Mouse (Mus musculus) heart, embryonic 16.5 days (tissue): ENCODE results near the gene Azgp1. TPM values are rescaled to one million over a fixed set of nuclear protein-coding genes. Genes with fewer than 3 reads are reported as not detected.
"Not testable (repeated sequence)": the region's sequence is repeated elsewhere in the genome, so short reads cannot be mapped to it uniquely, and the experiment has no call there.

Experiments used
- ATAC-seq: fragments of 200-750 bp; cut with Nextera tagmentation; replicated peaks from 2 replicates; pipeline ENCODE4 v1.8.0; 2017; ENCODE audit warnings: moderate number of reproducible peaks; ENCODE audit not compliant: insufficient read depth, low FRiP score; ENCODE audit errors: extremely low read depth
- H3K27ac ChIP-seq: fragments of 300-500 bp; sonication (generic); 2 replicates; pipeline ENCODE4 v1.5.1; 2014; ENCODE audit warnings: mild to moderate bottlenecking, low read length, control low read depth, moderate library complexity
- H3K27me3 ChIP-seq: fragments of 300-500 bp; sonication (generic); 2 replicates; pipeline ENCODE4 v1.6.1; 2014; ENCODE audit warnings: low read length, mixed read lengths; ENCODE audit not compliant: control insufficient read depth, insufficient read depth
- H3K36me3 ChIP-seq: fragments of 300-500 bp; sonication (generic); 2 replicates; pipeline ENCODE4 v1.6.1; 2014; ENCODE audit not compliant: control insufficient read depth, insufficient read depth
- H3K4me1 ChIP-seq: fragments of 300-500 bp; sonication (generic); 2 replicates; pipeline ENCODE4 v1.6.1; 2014; ENCODE audit warnings: low read length, mixed read lengths; ENCODE audit not compliant: control insufficient read depth, insufficient read depth
- H3K4me2 ChIP-seq: fragments of 300-500 bp; sonication (generic); 2 replicates; pipeline ENCODE4 v1.6.1; 2014; ENCODE audit warnings: low read depth, mild to moderate bottlenecking, control low read depth, low read length
- H3K4me3 ChIP-seq: fragments of 300-500 bp; sonication (generic); 2 replicates; pipeline ENCODE4 v1.5.1; 2014; ENCODE audit warnings: mild to moderate bottlenecking, control low read depth, low read length
- H3K9ac ChIP-seq: fragments of 300-500 bp; sonication (generic); 2 replicates; pipeline ENCODE4 v1.6.1; 2014; ENCODE audit warnings: low read length, control low read depth
- H3K9me3 ChIP-seq: fragments of 300-500 bp; sonication (generic); replicated peaks from 2 replicates; pipeline ENCODE4 v1.6.1; 2016; ENCODE audit warnings: low read length; ENCODE audit not compliant: control insufficient read depth
- WGBS: fragments of 180-500 bp; shearing (Covaris S2); extraction: QIAGEN DNeasy Blood & Tissue Kit; methylation state at CpG from one replicate; pipeline ENCODE4 v1.1.7; 2014; 5-methylcytosine and 5-hydroxymethylcytosine counted together
- polyA plus RNA-seq: library from polyadenylated mRNA; unstranded; fragments of >200 nt; fragmentation: Nextera tagmentation; extraction: Ambion mirVana; gene quantifications from 2 replicates; pipeline ENCODE4 v1.2.1, GENCODE M21; 2015

The Azgp1 gene
- polyA plus RNA-seq, 1 experiment from 2014 or later: not detected

DNA sequence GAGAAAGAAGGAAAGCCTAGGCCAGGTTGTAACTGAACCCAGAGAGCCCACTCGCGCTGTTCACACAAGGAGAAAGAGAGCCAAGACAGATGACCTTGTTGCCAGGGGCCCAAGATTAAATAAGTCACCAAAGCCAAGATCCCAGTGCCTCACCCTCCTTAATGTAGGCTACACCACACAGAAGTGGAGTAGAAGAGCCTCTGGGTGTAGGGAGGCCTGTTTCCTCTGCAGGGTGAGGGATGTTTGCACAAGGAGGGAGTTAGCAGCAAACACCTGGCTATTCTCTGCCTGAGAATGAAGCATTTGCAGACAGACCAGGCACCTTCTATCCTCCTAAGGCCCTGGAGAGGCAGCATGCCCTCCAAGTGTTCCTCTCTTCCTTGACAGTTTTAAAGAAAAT is 35.2 kb downstream of the Azgp1 start:
- no peak for ATAC-seq
- Histone ChIP-seq H3K4me1 (no peaks in the 10 kb centered on the region), H3K36me3 (no peaks in the 10 kb centered on the region), H3K27ac (no peak overlapping the region), H3K27me3 (no peaks in the 10 kb centered on the region), H3K9ac (no peak overlapping the region), H3K9me3 (no peaks in the 10 kb centered on the region), H3K4me3 (no peak overlapping the region), H3K4me2 (no peak overlapping the region)
- WGBS: 76% methylated on average over 2 of the region's 2 CpGs

DNA sequence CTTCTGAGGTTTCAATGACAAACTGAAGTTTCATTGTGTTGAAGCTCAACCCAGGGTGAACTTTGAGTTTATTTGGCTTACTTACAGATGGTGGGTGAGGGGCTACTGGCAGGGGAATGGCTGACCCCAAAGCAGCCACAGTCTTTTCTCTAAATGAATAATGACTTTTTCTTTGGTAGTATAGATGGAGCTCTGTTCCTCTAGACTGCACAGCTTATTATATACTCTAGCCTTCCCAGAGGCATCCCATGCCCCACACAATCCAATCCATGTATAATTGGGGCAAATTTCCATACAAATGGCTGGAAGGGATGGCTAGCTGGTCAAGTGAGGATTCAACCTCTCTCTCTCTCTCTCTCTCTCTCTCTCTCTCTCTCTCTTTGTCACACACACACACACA is 35.7 kb downstream of the Azgp1 start:
- Histone ChIP-seq H3K27me3 (no peaks in the 10 kb centered on the region), H3K27ac (no peak overlapping the region), H3K36me3 (no peaks in the 10 kb centered on the region), H3K4me3 (no peak overlapping the region), H3K9me3 (no peaks in the 10 kb centered on the region), H3K9ac (no peak overlapping the region), H3K4me1 (no peaks in the 10 kb centered on the region), H3K4me2 (no peak overlapping the region)
- no peak for ATAC-seq

- H3K36me3 ChIP-seq, ATAC-seq, H3K27me3 ChIP-seq, H3K9me3 ChIP-seq, H3K4me1 ChIP-seq, H3K27ac ChIP-seq, H3K4me3 ChIP-seq, H3K4me2 ChIP-seq, H3K9ac ChIP-seq: not testable (repeated sequence)
- WGBS: 77% methylated on average over 3 of the region's 4 CpGs
Observed at GRCm38 (mm10) chr5:138019577-138019976, 38.3 kb downstream of the Azgp1 start.

DNA sequence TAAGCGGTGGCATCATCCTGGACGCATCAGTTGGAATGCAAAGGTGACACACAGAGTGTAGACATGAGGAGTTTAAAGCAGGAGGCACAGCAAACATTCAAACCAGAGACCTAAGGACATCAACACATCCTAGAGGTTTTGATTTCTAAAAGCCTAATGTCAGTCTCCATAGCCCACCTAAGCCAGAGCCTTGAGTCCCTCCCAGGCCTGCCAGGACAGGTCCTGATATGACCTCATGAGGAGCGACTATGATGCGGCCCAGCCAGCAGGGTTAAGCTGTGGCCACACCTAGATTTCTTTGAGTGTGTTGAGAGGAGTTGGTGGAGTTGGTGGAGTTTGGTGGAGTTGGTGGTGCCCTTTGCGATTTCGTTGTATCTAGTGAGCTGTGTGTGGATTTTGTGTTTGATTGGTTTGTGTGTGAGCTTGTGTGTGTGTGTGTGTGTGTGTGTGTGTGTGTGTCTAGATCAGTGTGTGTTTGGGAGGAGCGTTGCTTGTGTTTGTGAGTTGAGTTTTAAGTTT is 39.7 kb downstream of the Azgp1 start, which contains the start of the genes Smok3a and Smok3b:
Gene Smok3a (plus strand): TSS at position 301 of the 519 bp plus-strand sequence.
Gene Smok3b (plus strand): TSS at position 469 of the 519 bp plus-strand sequence.
- H3K9ac ChIP-seq, H3K27ac ChIP-seq, H3K36me3 ChIP-seq, H3K4me2 ChIP-seq, ATAC-seq, H3K4me1 ChIP-seq, H3K4me3 ChIP-seq, H3K9me3 ChIP-seq, H3K27me3 ChIP-seq: not testable (repeated sequence)
- 88% methylated on average over 3 of the region's 7 CpGs for WGBS

Other genes with a start within 250 kb of the Azgp1 start
- 1.6 and 1.9 TPM in 2 replicates for gene Nyap1, start 239.9 kb upstream of the Azgp1 start, polyA plus RNA-seq
- 164 and 189 TPM in 2 replicates for gene Tsc22d4, start 235.8 kb upstream of the Azgp1 start, polyA plus RNA-seq
- 20.5 and 22.6 TPM in 2 replicates for gene Ppp1r35, start 202.7 kb upstream of the Azgp1 start, polyA plus RNA-seq
- 5.6 and 5.7 TPM in 2 replicates for gene Mepce, start 193.9 kb upstream of the Azgp1 start, polyA plus RNA-seq
- gene Zcwpw1, start 193.7 kb upstream of the Azgp1 start, polyA plus RNA-seq: 9.6 and 9.9 TPM in 2 replicates
- 2.0 TPM in 2 replicates for gene Pilra, start 145.2 kb upstream of the Azgp1 start, polyA plus RNA-seq
- 0.77 and 0.89 TPM in 2 replicates for gene Pilrb1, start 123.4 kb upstream of the Azgp1 start, polyA plus RNA-seq
- 1.7 and 1.8 TPM in 2 replicates for gene Pilrb2, start 109.7 kb upstream of the Azgp1 start, polyA plus RNA-seq
- gene Cyp3a13, start 59.9 kb upstream of the Azgp1 start, polyA plus RNA-seq: 0.07 and 0.26 TPM in 2 replicates
- 0.26 TPM in 1 of 2 replicates, not detected in the other for gene Gjc3, start 18.4 kb upstream of the Azgp1 start, polyA plus RNA-seq
- gene Smok3a, start 39.7 kb downstream of the Azgp1 start, polyA plus RNA-seq: not detected in 2 replicates
- gene Smok3b, start 39.9 kb downstream of the Azgp1 start, polyA plus RNA-seq: not detected in 2 replicates
- not detected in 2 replicates for gene Smok3c, start 71.7 kb downstream of the Azgp1 start, polyA plus RNA-seq
- gene Zkscan1, start 103.6 kb downstream of the Azgp1 start, polyA plus RNA-seq: 8.9 and 10.1 TPM in 2 replicates
- 37.6 and 42.7 TPM in 2 replicates for gene Zscan21, start 135.4 kb downstream of the Azgp1 start, polyA plus RNA-seq
- 11.5 and 12.0 TPM in 2 replicates for gene Zfp113, start 174.2 kb downstream of the Azgp1 start, polyA plus RNA-seq
- gene Cops6, start 179.6 kb downstream of the Azgp1 start, polyA plus RNA-seq: 280 and 293 TPM in 2 replicates
- 11.6 and 13.0 TPM in 2 replicates for gene Ap4m1, start 190.5 kb downstream of the Azgp1 start, polyA plus RNA-seq
- gene Mcm7, start 190.9 kb downstream of the Azgp1 start, polyA plus RNA-seq: 113 and 126 TPM in 2 replicates
- gene Taf6, start 205.9 kb downstream of the Azgp1 start, polyA plus RNA-seq: 58.9 and 59.8 TPM in 2 replicates
- 22.3 and 23.8 TPM in 2 replicates for gene Cnpy4, start 206.0 kb downstream of the Azgp1 start, polyA plus RNA-seq
- 6.1 and 6.3 TPM in 2 replicates for gene Mblac1, start 212.8 kb downstream of the Azgp1 start, polyA plus RNA-seq
- not detected in 2 replicates for gene Nxpe5, start 244.4 kb downstream of the Azgp1 start, polyA plus RNA-seq